Mouse (Mus musculus): ENCODE measurements around the gene Mlst8.

Gene Mlst8

DNA sequence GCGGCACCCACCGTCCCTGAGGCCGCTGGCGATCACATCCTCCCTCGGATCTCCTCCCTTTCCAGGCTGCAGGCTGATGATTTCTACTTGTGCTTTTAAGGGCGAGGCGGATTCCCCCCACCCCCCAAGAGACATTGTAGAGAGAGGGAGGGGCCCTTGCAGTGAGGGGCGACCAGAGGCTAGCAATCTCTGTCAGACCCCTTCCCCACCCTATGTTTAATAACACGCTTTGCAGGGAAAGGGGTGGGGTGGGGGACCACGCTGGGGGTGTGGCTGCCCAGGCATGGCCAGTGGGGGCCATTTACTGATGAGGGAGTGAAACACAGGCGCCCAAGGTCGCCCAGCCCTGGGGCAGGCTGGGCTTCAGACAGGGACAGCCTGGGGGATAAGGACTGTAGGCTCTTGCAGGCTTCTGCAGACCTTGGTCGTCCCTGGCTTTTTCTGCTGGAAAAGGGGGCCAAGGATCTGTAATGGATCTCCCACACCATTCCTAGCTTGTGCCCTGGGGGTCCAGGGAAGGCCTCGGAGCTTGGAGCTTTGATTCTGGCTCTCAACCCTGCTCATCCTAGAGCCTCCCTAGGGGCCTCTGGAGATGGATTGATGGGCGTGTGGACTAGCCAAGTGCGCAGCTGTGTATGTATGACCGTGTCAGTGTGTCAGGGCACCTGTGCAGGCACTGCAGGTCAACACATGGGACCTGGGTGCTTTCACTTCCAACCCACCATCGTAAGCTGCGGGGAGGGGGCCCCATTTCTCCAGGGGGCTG lies 10.6 kb upstream of the Mlst8 start:
- in situ Hi-C loops (cut with MboI, MseI): no loop called here

DNA sequence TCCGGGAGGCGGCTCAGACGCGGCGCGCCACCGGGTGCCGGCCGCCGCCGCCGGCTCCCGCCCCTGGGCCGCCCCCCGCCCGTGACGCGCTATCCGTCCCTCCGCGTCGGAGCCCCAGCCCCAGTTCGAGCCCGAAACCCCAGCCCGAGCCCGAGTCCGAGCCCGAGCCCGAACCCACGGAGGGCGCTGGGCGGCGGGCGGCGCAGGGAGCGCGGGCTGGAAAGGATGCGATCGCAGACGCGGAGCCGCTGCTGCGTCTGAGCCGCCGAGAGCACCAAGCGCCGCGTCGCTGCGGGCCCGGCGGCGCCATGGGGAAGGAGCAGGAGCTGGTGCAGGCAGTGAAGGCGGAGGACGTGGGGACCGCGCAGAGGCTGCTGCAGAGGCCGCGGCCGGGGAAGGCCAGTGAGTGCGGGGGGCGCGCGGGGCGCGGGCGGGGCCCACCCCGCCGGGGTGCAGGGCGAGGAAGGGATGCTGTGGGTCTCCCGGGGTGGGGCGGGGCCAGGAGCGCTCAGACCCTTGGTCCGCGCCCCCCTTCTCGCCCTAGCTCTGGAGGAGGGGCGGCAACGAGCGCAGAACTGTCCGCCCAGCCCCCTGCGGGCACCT lies 9.9 kb upstream of the Mlst8 start:
- in situ Hi-C loops (cut with MboI, MseI): no loop called here

GRCm38 (mm10) chr17:24488186-24488661 lies 9.3 kb upstream of the Mlst8 start, which contains the start of gene Caskin1:
TSS of gene Caskin1 (plus strand) at chr17:24488601.
- in situ Hi-C loops (cut with MboI, MseI): no loop called here

DNA sequence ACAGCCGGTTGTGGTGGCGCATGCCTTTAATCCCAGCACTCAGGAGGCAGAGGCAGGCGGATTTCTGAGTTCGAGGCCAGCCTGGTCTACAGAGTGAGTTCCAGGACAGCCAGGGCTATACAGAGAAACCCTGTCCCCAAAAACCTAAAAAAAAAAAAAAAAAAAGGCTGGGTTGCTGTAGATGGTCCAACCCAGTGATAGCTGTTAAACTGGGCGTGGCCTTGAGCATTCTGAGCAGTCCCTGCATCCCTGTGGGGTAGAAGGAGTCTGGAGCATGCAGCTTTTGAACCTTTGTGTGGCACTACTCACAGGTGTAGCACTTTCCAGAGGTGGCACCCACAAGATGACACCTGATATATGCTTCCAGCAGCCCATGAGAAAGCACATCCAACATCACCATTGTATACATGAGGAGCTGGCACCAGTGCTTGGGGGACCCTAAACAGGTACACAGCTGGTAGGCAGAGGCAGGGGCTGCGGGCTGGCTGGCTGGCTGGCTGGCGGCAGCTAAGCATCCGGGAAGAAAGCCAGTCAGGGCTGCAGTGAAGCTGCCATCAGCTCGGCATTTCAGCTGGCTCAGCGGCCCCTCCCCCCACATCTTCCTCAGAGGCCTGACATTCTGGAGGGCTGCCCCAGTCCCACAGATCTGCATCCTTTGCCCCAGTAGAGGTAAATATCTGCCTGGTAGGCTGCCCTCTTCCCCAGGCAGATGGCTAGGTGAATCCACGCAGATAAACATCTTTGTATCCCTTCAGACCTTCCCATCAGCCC lies 6.4 kb upstream of the Mlst8 start:
- in situ Hi-C loops (cut with MboI, MseI): no loop called here

- in situ Hi-C loops (cut with MboI, MseI): loop anchor here (5.0 kb wide), 1 partner anchor 39 kb away; no protein-coding TSS in a partner anchor
Measured at GRCm38 (mm10) chr17:24483495-24483894, 4.6 kb upstream of the Mlst8 start.

DNA sequence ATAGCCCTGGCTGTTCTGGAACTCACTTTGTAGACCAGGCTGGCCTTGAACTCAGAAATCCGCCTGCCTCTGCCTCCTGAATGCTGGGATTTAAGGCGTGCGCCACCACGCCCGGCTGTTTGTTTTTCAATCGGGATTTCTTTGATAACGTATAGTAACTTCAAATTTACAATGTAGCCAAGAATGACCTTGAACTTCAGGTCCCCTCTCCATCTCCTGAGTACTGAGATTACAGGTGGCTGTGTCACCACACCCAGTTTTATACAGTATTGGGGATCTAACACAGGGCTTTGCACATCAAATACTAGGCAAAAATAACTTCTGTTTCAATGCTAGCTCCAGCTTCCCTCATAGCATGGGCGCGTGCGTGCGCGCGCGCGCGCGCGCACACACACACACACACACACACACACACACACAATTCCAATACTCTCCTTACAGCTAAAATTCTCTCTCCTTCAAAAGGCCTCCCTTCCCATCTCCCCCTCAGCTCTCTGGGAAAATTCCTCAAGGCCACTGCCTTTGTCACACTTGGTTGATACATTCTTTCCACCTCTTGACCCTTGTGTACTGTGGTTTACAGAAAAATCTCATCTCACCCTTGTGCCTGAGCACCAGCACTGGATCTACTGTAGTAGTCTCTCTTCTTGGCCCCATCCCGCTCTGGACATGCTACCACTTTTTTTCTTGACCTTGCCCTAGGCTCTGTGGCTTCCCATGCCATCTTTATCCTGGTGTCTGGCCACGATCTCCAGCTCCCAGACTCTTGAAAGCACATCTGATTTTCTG lies 2.3 kb upstream of the Mlst8 start:
- in situ Hi-C loops (cut with MboI, MseI): loop anchor here (5.0 kb wide), 1 partner anchor 41 kb away; no protein-coding TSS in a partner anchor

DNA sequence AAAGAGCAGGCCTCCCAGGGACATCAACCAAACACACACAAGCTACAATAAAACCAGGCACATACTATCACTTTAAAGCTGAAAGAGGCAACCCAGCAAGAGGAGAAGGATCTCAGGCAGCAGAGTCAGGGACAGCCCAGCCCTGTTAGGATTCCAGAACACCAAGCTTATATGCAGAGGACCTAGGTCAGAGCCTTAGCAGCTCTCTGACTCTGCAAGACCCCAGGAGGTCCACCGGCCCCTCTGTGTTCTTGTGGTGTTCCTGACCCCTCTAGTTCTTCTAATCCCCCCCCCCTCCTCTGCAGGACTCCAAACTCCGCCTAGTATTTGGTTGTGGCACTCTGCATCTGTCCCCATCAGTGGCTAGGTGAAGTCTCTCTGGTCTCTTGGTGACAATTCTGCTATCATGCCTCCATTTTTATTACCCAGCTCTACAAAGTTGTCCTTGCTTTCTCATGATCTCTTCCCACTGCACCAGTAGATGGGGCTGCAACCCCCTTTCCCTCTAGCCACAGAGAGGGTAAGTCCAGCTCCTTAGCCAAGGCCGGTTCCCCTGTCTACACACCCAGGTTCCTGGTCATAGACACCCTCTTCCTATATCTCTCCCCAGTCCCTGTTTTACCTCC lies 1.4 kb upstream of the Mlst8 start:
- in situ Hi-C loops (cut with MboI, MseI): loop anchor here (5.0 kb wide), 1 partner anchor 42 kb away; no protein-coding TSS in a partner anchor

- in situ Hi-C loops (cut with MboI, MseI): no loop called here
Measured at GRCm38 (mm10) chr17:24479431-24479830, 553 bp upstream of the Mlst8 start.

DNA sequence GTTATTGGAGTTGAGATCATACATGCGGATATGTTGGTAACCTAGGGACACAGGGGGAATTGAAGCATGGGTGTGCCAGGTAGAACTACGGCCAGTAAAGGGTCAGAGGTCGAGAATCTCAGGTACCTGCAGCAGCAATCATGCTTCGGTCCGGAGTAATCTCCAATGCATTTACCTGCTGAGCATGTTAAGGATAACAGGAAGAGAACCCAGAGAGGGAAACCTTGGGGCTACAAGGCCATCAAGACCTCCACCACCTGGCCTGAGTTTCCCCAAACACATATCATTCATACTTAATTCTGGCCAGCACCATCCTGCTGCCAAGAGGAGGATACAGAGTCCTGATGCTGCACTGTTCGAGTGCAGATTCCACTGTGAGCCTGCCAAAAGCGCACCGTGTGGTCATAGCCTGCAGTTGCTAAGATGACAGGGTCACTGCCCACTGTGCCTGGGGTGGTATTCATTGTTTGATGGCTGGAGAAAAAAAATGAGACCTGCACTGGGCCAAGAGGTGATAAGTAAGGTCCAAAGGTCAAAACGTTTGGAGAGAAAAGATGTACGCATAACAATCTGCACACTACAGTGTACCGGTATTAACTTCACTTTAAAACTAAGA lies 785 bp downstream of the Mlst8 start:
- in situ Hi-C loops (cut with MboI, MseI): no loop called here

DNA sequence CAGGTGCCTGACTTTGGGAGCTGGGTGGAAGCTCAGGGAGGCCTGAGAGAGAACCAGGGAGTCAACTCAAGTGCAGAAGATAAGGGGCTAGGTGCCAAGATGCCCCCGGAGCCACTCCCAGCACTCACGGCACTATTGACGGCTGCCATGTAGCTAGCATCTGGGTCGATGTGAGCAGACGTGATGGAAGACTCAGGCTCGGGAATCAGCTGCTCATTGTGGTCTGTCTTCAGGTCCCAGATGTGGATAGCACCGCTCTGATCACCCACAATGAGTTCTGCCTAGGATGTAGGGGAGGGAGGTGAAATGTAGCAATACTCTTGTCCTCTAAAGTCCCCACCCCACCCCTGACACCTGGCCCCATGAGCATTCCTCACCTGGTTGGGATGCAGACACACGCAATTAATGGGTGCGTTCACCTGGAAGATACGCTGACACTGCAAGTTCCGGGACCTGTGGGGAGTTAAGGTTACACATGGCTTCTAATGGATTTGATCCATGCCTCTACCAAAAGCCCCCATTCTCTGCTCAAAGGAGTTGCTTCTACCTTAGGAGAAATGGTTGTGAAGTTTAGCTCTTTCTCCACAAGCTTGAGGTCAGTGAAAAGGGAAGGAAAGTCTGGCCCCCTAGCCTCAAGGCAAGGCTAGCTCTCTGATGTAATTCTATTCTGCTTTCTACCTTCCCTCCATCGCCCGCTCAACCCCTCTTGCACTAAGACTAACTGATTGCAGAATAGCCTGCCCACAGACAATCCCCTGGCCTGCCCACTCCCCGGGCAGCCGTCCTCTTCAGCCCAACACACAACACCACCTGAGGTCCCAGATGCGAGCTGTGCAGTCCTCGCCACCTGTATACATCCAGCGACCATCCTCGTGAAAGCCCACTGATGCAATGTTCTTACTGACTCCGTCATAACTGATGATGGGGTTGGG lies 1.6 kb downstream of the Mlst8 start:
- in situ Hi-C loops (cut with MboI, MseI): no loop called here

DNA sequence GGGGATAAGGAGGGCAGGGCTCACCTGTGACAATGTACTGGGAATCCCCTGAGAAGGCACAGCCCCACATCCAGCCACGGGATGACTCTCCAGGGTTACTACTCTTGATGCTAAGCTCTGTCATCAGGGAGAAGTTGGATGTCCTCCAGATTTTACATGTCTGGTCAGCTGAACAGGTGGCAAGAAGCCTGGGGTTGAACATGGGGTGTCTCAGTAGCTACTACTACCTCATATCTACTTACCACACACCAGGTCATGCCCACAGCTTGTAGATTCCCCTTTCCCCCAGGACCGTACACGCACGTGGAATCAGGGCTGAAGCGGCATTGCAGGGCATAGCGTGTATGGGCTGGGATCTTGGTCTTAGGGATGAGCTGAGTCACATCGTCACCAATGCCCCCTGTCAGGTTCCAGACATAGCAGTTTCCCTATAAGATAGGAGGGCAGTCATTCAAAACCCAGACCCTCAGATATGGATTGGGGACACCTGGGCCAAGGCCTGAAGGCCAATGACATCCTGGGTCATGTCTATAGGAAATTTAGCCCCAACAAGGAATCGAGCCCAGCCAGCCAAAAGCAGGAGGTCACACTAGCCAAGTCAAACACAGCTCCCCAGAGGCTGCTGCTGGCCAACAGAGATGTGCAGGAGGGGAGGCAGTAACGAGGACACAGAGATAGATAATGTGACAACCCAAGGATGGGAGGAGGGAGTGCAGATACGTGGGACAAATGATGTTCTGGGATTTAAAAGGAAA lies 2.7 kb downstream of the Mlst8 start:
- in situ Hi-C loops (cut with MboI, MseI): no loop called here

GRCm38 (mm10) chr17:24475586-24475985 lies 3.3 kb downstream of the Mlst8 start:
- in situ Hi-C loops (cut with MboI, MseI): no loop called here

DNA sequence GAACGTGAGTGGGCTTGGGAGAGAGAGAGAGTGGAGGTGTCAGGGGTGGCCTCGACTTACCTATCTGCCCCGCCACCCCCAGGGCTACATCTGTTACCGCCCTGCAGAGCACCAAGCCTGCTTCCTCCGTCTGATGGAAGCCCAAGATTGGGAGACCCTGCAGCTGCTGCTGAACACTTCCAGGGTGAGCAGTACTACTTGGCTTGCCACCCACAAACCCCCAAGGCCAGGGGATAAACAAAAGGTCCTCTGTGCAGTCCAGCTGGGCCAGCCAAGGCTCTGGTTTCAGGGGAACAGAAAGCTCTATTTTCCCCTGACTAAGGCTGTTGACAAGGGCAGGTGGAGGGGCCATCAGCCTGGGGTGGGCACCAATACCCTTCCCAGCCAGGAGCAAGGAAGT lies 4.3 kb downstream of the Mlst8 start:
- in situ Hi-C loops (cut with MboI, MseI): loop anchor here (25.0 kb wide), 1 partner anchor 1388 kb away; the partner anchor contains the start of genes Mcrip2 and Wdr90

- in situ Hi-C loops (cut with MboI, MseI): loop anchor here (25.0 kb wide), 1 partner anchor 1389 kb away; the partner anchor contains the start of genes Mcrip2 and Wdr90
Measured at GRCm38 (mm10) chr17:24473612-24474275, 5.1 kb downstream of the Mlst8 start, which contains the start of gene Bricd5. TSS of gene Bricd5 (plus strand) at chr17:24473884.

- in situ Hi-C loops (cut with MboI, MseI): loop anchor here (25.0 kb wide), 1 partner anchor 1390 kb away; the partner anchor contains the start of genes Mcrip2 and Wdr90
Measured at GRCm38 (mm10) chr17:24472512-24472911, 6.4 kb downstream of the Mlst8 start.

- in situ Hi-C loops (cut with MboI, MseI): loop anchor here (25.0 kb wide), 1 partner anchor 1391 kb away; the partner anchor contains the start of genes Mcrip2 and Wdr90
Measured at GRCm38 (mm10) chr17:24470701-24471527, 8.0 kb downstream of the Mlst8 start.

All from T-helper 2 cell (primary cell).